Mouse (Mus musculus) olfactory bulb, adult 2 months (tissue): ENCODE measurements at regions not wholly inside any gene's neighbourhood (a gene's known extent, or its start where the extent isn't known, plus 50 kb on each side); places are given as distances from the start of the nearest gene placed in this dataset.

Experiments
- CTCF ChIP-seq: fragments of 200-500 bp; IDR thresholded peaks from 2 replicates; pipeline ENCODE4 v1.5.1; 2012; ENCODE audit warnings: low read depth, mild to moderate bottlenecking, low read length, moderate library complexity; ENCODE audit not compliant: insufficient read depth
- POLR2A ChIP-seq: fragments of 200-500 bp; IDR thresholded peaks from 2 replicates; pipeline ENCODE4 v1.6.1; 2012; ENCODE audit warnings: mild to moderate bottlenecking, low read depth, low read length, moderate library complexity; ENCODE audit not compliant: insufficient read depth

DNA sequence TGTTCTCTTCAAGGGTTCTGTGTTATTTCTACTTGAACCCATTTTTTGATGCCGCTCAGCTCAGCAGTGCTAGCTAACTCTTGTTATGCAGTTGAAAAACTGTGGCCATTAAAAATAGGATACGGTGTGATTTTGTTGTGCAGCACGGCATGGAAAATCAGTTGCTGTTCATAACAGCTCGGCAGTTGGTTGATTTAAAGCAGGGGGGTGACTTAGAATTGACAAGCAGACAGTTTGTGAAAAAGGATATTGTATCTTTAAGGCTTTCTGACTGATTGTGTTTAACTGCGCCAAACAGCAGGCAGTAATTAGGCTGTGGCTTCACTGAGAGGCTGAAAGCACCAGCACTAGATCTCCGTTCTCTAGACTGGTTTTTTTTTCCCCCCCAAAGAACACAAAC is 915.1 kb upstream of the Gm5150 start:
- no peak for TF ChIP-seq CTCF
- TF ChIP-seq POLR2A: no peak
